Mouse (Mus musculus): ENCODE measurements around the gene Tbx21.

Gene Tbx21

DNA sequence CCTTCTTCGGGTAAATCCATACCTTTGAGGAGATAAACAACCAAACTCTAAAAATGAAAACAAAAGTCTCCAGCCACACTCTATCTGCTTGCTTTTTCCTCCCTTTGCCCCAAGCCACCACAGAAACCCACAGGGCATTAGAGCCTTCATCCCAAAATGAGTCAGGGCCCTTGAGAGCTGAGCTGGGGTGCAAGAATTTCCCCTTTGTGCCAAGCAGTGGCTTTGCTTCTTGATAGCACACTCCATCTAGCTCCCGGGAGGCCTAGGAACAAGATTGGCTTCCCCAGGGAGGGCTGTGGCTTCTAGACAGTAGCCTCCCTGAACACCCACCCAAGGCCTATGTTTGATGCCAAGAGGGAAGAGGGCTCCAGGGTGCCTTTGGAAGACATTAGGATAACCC, 16.6 kb upstream of the Tbx21 start:
- no peak for DNase-seq (ENCODE audit: low read depth, low spot score)

DNA sequence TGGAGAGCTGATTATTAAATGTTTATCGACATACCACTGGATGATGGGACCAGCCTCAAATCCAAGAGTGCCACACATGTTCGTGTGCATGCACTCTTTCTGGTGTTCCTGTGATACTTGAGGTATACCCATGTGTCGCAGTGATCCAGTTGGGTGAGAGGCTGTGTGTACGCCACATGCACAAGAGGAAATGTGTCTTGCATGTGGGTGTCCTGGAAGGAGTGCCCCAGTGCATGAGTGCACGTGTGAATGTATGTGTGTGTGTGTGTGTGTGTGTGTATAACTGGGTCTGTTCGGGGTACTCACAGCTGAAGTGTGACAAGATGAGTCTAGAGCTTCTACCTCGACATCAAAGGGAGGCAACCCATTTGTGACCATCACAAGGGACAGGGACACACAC, 15.2 kb upstream of the Tbx21 start:
- DNase-seq (ENCODE audit: low read depth, low spot score) = no peak

DNA sequence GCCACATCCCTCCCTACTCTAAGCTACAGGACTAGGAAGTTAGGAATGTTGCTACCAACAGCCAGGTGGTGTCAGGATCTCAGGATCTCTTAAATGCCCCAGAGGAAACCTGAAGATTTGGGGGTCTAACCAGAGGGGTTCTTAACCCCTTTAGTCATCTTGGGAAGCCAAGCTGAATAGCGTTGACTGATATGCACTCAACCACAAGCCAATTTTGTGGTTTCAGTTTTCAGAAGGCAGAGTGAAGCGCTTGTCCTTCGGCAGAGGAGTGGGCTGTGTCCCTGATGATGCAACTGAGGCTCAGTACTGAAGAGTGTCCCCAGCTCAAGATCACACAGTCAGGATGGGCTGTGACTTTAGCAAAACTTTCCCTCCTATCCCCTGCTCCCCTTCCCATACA, 13.8 kb upstream of the Tbx21 start:
- DNase-seq (ENCODE audit: low read depth, low spot score) = no peak

DNA sequence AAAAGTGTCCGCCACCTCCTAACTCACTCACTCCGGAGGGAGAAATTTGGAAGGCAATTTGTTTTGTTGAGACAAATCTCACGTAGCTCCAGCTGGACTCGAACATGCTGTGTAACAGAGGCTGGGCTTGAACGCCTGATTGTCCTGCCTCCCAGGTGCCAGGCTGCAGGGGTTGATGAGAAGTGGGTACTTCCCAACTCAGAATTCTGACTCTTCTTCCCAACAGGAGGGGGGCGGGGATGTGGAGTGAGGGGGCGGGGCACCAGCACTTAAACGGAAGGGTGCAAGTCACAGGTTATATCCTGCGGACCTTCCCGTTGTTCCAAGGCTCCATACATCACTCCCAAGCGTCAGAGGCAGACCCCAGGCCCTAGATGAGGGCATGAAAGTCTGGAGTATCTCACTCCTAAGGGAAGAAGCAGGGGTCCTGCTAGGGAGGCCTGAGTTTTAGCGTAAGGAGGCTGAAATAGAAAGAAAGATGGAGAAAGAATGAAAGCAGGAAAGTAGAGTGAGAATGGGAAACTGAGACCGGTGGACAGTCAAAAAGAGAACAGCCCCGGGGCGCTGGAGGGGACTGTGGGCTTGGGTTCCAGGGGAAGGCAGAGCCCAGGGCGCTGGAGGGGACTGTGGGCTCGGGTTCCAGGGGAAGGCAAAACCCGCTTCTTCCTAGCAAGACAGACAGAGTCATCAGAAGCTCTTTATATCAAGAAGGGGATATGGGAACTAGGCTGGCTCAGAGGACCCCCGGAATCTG, 12.5 kb upstream of the Tbx21 start:
- no peak for DNase-seq (ENCODE audit: low read depth, low spot score)

DNA sequence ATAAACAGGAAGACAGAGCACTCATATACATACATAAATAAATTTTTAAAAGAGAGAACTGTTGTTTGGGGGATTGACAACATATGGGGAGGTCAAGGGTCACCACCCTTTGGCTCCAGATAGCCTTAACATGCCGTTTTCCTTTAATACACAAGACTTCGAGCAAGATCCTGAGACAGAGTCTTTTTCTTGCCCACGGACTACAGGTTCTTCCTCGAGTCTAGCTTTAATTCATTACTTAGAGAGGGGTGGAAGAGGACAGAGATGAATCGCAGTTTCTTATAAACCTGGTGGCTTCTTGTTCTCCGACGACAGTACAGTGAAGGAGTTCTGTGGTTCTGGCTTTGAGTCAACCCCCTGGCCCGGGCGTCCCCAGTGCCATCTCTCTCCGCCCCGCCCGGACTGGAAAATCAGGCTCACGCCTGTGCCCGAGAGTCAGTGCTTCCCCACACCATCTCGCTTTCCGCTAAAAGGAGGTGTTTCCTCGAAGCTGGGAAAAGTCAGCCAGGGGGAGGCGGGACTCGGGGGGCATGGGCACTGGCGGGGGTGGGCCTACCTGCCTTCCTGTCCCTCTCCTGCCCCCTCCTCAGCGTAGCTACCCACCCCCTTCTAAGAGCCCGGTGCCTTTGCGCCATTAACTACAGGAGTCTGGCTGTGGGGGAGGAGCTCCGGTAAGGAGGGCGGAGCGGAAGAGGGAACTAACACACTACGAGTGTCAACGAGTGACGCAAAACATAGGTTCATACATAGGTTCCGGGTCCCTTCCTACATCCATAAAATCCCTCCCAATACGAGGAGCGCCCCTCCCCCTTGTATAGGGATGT, 11.7 kb upstream of the Tbx21 start:
- no peak for DNase-seq (ENCODE audit: low read depth, low spot score)

DNA sequence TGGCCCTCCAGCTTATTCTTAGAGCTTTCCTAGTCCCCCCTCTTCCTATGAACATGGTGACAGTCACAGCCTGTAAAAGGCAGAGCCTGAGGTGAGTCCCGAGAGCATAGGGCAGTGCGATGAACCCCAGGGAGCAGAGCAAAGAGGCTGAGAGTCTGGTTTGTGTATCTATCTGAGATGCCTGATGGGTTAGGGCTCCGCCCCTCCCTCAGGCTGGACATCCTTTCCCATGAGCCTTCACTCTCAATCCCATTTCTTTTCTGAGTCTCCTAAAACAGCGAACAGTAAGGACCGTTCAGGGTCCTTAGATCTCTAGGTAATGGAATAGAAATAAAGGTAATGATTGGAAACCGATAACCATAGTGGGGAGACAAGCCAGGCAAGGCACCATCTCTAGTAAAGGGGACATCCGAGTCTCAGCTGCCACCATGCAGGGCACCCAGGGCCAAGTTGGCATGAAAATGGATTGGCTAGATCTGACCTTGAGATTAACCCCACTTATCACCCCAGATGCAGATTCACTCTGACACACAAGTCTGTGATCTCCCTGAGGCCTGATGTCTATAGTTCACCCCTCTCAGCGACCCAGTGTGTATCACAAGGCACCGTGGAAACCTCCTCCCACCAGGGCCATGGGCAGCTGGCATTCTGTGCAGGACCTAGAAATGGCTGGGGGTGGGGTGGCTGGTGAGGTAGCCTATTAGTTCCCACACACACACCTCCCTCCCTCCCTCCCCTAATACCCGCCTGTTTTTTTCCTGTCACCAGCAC, 9.3 kb upstream of the Tbx21 start:
- DNase-seq (ENCODE audit: low read depth, low spot score) = no peak

DNA sequence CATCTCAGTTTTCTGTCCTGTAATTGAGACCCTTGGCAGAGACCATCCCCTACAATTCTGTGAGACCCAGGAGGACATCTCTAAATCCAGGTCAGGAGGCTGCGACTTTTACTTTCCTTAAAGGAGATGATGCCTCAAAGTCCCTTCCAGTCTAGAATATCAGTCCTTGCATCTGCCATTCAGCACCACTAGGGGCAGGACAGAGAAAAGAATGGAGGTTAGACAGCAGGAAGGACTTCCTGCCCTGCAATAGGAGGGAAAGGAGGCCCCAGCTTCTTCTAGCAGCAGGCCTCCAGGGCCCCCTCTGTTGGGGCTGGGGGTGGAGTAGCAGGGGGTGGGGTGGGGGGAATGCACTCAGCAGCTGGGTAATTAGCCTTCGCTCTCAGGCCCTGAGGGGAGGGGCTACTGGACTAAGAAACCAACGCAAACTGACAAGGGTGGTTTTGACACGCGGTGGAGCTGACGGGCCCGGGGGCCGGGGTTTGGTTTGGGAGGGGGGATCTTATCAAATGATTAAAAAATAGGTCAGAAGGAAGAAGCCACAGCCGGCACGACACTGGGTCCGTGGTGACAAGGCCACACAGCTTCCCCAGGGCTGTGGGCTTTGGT, 8.3 kb upstream of the Tbx21 start:
- no peak for DNase-seq (ENCODE audit: low read depth, low spot score)

DNA sequence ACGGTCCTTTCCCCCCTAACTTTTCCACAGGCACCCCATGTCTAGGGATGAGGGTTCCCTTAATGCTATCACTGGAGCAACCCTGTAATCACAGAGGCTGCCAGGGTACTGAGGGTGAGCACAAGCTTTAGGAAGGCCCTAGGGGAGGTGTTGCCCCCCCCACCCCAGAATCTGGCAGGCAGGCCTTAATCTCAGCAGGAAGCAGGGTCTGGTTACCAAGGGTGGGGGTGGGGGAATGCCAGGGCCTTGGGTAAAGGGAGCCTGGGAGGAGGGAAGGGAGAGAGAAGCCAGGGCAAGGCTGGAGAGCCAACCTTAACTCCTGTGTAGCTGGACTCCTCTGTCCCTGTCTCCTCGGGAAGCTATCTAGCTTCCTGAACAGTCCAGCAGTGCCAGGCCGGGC, 5.5 kb upstream of the Tbx21 start:
- DNase-seq (ENCODE audit: low read depth, low spot score) = no peak

DNA sequence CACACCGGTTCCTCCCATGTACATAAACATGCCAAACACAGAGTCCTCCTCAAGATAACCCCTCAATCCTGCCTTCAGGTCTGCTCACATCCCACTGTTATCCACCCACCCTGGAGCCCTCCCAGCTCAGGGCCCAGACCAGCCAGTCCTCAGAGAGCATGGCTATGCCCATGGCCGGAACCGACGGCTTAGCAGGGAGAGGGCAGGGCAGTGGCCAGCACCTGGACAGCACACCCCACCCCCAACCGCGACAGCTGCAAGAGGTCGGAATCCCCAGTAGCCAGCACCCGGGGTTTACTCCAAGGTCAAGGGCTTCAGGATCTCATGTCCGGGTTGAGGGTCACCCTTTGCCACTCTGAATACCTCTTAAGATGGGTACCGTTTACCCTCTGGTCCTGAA, 5.1 kb upstream of the Tbx21 start:
- DNase-seq (ENCODE audit: low read depth, low spot score) = no peak

DNA sequence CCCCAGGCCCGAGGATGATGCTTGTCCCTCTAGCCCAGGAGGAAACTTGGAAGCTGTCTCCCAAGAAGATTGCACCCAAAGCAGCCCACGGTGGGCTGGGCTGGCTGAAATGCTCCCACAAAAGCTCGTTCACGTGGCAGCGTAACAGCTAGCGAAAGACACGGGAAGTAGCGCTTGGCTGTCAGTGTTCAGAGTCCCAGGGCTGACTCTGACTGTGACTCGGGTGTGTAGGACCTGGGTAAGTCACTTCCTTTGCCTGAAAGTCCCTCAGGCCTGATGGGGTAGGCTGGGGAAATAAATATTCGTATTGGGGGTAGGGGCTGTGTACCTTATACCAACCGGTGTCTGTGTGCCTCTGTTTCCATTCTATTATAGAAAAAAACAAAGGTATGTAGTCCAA, 666 bp upstream of the Tbx21 start:
- no peak for DNase-seq (ENCODE audit: low read depth, low spot score)

DNA sequence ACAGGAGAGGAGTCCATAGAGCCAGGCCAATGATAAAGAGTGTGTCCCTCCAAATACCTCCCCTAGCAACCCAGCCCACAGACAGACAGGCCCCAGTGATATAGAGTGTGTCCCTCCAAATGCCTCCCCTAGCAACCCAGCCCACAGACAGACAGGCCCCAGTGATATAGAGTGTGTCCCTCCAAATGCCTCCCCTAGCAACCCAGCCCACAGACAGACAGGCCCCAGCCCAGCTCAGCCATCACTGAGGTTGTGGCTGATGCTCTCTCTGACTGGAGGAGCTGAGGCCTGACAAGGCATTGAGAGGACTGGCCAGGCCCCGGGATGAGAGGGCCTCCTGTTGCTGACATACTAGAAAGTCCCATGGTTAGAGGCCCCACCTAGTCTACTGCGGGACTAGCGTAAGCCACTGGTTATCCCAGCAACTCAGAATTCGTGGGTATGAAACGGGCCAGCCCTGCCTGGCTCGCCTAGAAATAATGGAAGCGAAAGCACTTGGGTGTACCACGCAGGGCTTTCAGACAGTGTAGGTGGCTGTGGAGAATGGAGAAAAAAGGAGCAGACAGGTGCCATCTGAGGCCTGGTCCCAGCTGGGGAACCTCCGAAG, 2.5 kb downstream of the Tbx21 start:
- no peak for DNase-seq (ENCODE audit: low read depth, low spot score)

DNA sequence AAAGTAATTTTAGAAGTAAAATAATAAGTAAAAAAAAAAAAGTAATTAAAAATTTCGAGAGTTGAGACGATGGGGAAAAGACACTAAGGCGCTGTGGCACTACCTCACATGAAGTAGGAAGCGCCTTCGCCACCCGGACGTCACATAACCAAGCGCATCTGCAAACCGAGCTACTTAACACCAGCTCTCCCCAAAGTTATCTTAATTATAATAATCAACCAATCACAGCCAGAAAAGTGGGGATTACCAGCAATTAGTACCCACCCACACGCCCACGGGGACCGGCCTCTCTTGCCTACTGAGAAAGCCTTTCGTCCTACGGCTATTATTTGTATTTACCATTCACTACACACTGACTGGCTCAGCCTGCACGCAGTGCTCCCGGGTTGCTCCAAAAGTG, 6.2 kb downstream of the Tbx21 start:
- DNase-seq (ENCODE audit: low read depth, low spot score) = no peak

DNA sequence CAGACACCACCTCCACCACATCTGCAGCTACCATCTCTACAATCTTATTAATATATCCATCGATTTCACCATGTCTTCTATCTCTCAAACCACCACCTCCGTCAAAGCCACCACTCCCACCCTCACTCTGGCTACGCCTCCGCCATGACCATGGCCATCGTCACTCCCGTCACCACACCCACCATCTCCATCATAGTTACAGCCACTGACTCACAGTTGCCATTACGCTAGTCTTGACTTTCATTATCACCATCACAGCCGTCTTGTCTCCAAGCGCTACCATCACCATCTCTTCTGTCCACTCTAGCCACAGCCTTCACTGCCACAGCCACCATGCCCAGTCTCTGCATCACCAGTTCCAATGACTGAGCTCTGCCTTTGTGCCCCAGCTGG, 11.0 kb downstream of the Tbx21 start:
- no peak for DNase-seq (ENCODE audit: low read depth, low spot score)

DNA sequence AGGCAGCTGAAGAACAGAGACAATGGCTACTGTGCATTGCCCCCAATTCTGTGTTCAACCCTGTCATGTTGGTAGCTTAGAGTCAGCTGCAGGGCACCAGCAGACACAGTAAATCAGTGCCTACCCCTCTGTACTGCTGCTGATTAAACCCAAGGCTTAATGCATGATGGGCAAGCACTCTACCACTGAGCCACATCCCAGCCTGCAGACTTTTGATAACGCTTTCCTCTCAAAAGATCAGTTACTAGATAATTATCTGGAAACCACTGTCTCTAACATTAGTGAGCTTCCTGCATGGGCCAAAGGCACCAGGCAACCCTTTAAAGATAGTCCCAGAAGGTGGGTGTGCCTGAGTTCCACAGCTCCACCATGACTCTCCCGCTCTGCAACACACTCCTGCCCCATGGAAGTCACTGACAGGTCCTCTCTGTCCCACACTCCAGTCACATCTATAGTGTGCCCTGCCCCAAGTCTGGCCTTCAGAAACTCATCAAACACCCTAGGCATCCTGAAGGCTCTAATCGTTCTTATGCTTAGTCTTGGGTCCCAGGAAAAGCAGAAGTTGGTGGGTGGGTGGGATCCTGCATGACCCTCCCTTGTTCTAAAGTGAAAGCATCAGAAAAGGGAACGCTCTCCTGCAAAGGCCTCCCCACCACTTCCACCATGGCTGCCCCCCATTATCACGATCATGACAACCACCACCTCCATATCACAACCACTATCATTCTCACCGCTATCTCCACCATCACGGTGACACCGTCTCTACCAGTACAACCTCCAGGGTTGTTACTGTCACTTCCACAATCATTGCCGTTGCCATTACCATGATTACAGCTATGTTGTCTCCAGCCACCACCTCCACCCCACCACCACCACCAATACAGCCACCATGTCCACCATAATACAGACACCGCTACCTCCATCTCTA, 11.7 kb downstream of the Tbx21 start:
- no peak for DNase-seq (ENCODE audit: low read depth, low spot score)

DNA sequence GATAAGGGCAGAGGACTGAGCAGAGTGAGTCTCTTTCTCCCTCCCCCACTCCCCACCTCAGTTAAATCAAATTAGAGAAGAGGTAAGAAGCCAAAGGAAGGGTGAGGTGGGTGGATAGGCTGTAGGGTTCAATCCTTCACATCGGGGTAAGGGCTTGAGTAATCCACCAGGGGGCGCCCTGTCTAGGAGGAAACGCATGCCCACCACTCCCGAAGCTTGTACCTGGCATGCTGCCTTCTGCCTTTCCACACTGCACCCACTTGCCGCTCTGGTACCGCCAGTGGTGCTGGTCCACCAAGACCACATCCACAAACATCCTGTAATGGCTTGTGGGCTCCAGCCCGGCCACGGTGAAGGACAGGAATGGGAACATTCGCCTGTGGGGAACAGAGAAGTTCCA, 13.4 kb downstream of the Tbx21 start:
- DNase-seq (ENCODE audit: low read depth, low spot score) = no peak

DNA sequence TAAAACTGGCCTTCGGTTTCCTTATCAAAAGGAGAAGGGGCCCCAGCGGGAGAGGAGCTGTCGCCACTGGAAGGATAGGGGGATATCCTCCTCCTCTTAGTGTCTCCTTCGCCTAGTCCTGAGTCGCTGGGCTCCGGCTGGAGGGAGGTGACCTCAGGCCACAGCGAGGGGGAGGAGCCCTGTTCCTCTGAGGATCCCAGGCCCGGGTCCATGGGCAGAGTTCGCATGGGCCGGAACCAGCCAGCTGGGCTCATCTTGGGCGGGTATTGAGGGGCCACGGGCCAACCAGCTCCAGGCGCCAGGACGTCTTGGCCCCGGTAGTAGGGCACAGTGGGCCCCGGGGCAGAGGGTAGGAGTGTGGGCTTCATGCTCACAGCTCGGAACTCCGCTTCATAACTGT, 16.3 kb downstream of the Tbx21 start:
- DNase-seq (ENCODE audit: low read depth, low spot score) = no peak

DNA sequence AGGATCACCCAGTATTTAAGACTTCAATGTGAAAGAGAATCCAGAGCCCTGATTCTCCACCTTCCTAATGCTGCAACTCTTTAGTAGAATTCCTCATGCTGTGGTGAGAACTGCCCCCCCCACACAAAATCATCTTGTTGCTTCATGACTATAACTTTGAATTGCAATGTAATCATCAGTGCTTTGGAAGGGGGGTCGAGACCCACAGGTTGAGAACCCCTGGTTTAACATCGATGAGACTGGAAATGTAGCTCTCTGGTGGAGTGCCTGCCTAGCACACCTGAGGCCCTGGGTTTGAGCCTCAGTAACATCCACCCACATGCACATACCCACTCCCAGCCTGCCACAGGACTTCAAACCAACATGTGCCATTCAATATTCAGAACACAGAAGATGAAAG, 20.5 kb downstream of the Tbx21 start:
- no peak for DNase-seq (ENCODE audit: low read depth, low spot score)

DNA sequence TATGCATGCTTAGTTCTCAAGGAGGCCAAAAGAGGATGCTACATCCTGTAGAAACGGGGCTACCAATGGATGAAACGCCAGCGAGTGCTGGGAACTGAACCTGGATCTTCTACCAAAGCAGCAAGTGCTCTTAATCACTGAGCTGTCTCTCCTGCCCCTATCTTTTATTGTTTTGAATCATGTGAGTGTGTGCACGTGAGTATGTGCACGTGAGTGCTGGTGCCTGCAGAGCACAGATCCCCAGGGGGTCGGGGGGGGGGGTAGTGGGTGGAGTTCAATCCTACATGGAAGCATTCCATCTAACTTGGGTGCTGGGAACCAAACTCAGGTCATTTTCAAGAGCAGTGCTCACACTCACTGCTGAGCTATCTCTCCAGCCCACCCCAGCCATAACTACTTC, 28.8 kb downstream of the Tbx21 start:
- no peak for DNase-seq (ENCODE audit: low read depth, low spot score)

DNA sequence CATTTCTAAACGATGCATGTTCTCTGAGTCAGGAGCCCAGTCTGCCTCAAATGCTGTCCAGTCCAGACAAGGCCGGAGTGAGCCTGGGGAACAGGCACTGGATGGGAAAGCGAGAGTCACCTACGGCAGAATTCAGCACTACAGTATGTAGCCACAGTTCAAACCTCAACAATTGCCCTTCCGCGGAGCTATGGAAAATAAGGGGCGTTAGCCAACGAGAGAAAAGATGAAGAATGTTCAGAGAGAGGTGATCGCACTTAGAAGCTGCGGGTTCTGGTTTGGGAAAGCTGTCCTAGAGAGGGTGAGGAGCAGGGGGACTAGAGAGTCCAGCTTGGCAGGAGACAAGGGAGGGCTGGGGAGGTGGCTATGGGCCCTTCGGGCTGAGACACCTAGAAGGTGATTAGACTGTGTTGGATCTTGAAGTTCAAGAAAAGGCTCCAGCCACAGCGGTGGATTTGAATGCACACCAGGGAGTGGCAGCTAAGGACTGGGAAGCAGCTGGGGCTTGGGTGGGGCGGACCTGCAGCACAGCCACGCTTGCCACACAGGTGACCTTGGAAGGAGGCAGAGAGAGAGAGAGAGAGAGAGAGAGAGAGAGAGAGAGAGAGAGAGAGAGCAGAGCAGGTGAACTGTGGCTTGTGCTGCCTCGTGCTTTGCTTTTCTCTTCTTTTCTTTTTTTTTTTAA, 30.2 kb downstream of the Tbx21 start:
- no peak for DNase-seq (ENCODE audit: low read depth, low spot score)

Measured in telencephalon, adult 2 months (tissue).